Mouse (Mus musculus): ENCODE measurements around the gene Atf3. TPM values are rescaled to one million over a fixed set of nuclear protein-coding genes. Genes with fewer than 3 reads are reported as not detected.

Atf3 gene
- polyA plus RNA-seq, 1 experiment from 2014 or later = 1.9 TPM

DNA sequence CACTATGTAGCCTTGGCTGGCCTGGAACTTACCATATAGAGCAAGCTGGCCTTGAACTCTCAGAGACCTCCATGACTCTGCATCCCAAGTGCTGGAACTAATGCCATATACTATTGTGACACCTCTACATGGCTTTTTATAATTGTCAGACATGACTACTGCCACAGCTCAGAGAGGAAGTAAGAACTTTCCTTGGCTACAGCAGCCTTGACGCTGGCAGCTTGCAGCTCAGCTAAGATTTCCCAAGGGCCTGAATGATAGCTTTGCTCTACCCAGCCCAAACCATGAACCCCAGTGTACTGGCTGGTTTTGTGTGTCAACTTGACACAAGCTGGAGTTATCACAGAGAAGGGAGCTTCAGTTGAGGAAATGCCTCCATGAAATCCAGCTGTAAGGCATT is 35.8 kb upstream of the Atf3 start:
- H3K9ac ChIP-seq (replicated peaks) = no peak overlapping the region
- no peaks in the 10 kb centered on the region for H3K9me3 ChIP-seq
- no peak overlapping the region for H3K4me3 ChIP-seq (replicated peaks)
- no peaks in the 10 kb centered on the region for H3K36me3 ChIP-seq
- no peak overlapping the region for H3K4me2 ChIP-seq
- H3K27ac ChIP-seq = no peak overlapping the region
- ATAC-seq (ENCODE audit: insufficient number of reproducible peaks, insufficient read depth, low FRiP score, low TSS enrichment, low read depth) = no peak
- H3K4me1 ChIP-seq (replicated peaks) = peaks cover 2% of the 10 kb centered on the region; the same call in 1 of the 2 replicates
- no peaks in the 10 kb centered on the region for H3K27me3 ChIP-seq
- 87% methylated on average over 1 of the region's 1 CpGs for WGBS

DNA sequence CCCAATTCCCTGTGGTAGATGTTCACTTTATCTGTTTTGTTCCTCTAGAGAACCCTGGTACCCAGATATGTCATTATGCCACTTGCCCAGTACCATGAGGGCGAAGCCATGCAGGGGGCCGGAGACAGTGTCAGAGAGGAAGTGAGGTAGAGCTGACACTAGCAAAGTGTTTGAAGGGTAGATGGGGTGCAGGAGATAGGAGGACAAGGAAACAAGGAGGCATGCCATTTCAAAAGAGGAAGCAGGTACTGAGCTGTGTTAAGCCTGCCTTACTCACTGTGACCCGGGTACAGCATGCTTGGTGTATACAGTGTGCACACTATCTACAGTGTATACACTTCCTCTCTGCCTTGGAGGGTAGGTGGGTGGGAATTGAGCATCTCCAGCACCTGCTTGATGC is 32.1 kb upstream of the Atf3 start:
- no peaks in the 10 kb centered on the region for H3K4me1 ChIP-seq (replicated peaks)
- no peak for ATAC-seq (ENCODE audit: insufficient number of reproducible peaks, insufficient read depth, low FRiP score, low TSS enrichment, low read depth)
- H3K27ac ChIP-seq = no peak overlapping the region
- H3K9me3 ChIP-seq = peaks cover 10% of the 10 kb centered on the region
- no peak overlapping the region for H3K4me3 ChIP-seq (replicated peaks)
- WGBS = 91% methylated on average over 3 of the region's 3 CpGs
- H3K36me3 ChIP-seq = peaks cover 11% of the 10 kb centered on the region
- H3K27me3 ChIP-seq = no peaks in the 10 kb centered on the region
- no peak overlapping the region for H3K4me2 ChIP-seq
- no peak overlapping the region for H3K9ac ChIP-seq (replicated peaks)

DNA sequence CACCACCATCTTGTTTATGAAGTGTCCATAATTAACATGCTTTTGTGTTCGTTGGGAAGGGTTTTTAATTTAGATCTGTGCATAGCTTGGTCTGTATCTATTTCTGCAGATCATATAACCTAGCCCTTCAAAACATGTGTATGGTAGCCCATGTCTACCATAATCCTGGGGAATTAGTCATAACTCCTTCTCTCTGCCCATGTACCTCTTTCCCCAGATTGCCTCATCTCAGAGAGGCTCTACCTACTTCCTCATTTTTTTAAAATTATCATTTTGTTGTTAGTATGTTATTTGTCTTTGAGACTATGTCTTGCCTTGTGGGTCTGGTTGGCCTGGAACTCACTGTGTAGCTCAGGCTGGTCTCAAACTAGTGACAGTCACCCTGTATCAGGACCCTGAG is 30.6 kb upstream of the Atf3 start:
- H3K4me3 ChIP-seq (replicated peaks) = no peak overlapping the region
- no peaks in the 10 kb centered on the region for H3K27me3 ChIP-seq
- 81% methylated on average over 1 of the region's 1 CpGs for WGBS
- no peak overlapping the region for H3K9ac ChIP-seq (replicated peaks)
- H3K4me1 ChIP-seq (replicated peaks) = no peaks in the 10 kb centered on the region
- peaks cover 10% of the 10 kb centered on the region for H3K9me3 ChIP-seq
- H3K4me2 ChIP-seq = no peak overlapping the region
- no peak for ATAC-seq (ENCODE audit: insufficient number of reproducible peaks, insufficient read depth, low FRiP score, low TSS enrichment, low read depth)
- no peak overlapping the region for H3K27ac ChIP-seq
- peaks cover 11% of the 10 kb centered on the region for H3K36me3 ChIP-seq

DNA sequence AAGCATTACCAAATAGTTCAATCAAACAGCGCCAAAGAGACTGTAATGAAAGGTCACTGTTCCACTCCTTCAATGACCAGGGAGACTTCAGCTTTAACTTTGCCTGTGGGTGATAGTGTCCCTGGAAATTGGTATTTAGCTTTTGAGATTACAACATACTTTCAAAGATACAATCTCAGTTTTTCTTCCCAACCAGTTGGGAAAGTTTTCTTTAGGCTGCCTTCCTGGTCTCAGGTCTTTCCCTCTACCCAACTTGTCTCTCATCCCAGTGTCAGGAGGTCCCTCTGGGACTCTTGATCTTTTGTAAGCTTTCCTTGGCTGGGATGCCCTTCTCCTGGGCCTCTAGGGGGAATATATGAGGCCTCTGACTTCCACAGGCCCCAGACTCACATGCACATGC is 29.7 kb upstream of the Atf3 start:
- WGBS = 100% methylated on average over 1 of the region's 1 CpGs
- peaks cover 11% of the 10 kb centered on the region for H3K36me3 ChIP-seq
- ATAC-seq (ENCODE audit: insufficient number of reproducible peaks, insufficient read depth, low FRiP score, low TSS enrichment, low read depth) = no peak
- H3K4me2 ChIP-seq = no peak overlapping the region
- H3K27ac ChIP-seq = no peak overlapping the region
- H3K27me3 ChIP-seq = no peaks in the 10 kb centered on the region
- no peaks in the 10 kb centered on the region for H3K4me1 ChIP-seq (replicated peaks)
- H3K9me3 ChIP-seq = peaks cover 10% of the 10 kb centered on the region
- H3K4me3 ChIP-seq (replicated peaks) = no peak overlapping the region
- no peak overlapping the region for H3K9ac ChIP-seq (replicated peaks)

DNA sequence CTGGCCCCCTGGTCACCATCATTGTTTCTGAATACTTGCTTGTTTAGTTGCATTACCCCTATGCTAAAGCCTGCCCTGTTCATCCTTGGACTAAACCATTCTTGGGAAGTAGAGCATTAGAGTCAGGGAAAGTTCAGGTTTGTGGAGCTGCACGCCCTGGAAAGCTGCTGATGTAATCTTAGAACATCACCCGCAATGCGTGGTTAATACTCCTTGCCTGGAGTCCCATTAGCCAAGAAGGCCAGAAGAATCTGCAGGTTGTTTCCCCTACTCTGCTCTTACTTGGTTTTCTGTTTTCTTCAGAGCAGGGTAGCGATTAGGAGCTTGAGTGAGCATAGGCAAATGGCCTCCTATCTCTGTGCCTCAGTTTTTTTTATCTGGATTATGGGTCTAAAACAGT is 26.0 kb upstream of the Atf3 start:
- no peak overlapping the region for H3K4me2 ChIP-seq
- no peak overlapping the region for H3K9ac ChIP-seq (replicated peaks)
- no peak for ATAC-seq (ENCODE audit: insufficient number of reproducible peaks, insufficient read depth, low FRiP score, low TSS enrichment, low read depth)
- 0 out of 2 replicates have a peak, but pooled peaks cover 4% of the 10 kb centered on the region for H3K4me1 ChIP-seq (replicated peaks)
- H3K27me3 ChIP-seq = no peaks in the 10 kb centered on the region
- WGBS = 83% methylated on average over 4 of the region's 4 CpGs
- no peak overlapping the region for H3K27ac ChIP-seq
- H3K4me3 ChIP-seq (replicated peaks) = no peak overlapping the region
- peaks cover 10% of the 10 kb centered on the region for H3K9me3 ChIP-seq
- peaks cover 11% of the 10 kb centered on the region for H3K36me3 ChIP-seq

DNA sequence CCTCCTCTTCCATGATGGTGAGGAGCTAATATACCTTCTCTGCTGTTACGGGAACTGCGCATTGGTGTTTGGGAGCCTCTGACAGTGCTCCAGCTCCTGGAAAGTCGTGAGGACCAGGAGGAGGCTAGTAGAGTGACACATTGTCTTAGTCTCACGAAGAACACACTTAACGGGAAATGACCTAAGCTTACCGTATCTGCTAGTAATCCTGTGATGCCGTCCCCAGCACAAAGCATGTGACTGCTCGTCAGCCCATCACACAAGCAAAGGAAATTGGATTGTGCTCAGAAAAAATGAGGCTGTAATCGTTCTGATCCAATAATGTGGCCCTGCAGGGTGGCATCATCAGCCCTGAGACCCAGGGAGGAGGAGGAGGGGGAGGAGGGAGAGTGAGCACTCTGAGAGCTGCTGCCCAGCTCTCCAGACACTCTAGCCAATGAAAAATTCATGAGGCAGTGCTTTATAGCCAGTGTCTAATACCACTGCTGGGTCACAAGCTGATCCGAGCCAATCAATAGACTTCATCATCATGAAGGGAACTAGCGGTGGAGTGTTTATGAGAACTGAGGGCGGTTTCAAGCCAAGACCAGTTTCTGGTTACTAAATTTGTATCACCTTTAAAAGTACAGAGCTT is 24.3 kb upstream of the Atf3 start:
- 0 out of 2 replicates have a peak, but pooled peaks cover 4% of the 10 kb centered on the region for H3K4me1 ChIP-seq (replicated peaks)
- H3K27ac ChIP-seq = no peak overlapping the region

DNA sequence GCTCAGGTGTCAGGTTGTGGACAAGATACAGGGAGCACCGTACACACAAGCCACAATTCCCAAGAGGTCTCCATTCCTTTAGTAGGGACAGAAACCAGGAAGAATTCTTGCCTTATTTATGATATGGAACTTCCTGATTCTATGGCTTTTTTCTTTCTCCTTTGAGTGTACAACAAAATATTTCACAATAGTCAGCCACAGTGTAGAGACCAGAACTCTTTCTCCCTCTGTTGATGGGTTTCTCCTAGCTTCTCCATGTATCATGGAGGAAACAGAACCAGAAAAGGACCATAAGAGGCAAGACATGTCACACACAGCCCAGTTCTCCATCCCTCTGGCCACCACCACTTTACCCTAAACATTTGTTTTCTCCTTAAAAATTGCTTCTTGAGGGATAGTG is 23.7 kb upstream of the Atf3 start:
- Histone ChIP-seq H3K27me3 (no peaks in the 10 kb centered on the region), H3K4me3 (replicated peaks) (no peak overlapping the region), H3K9me3 (peaks cover 7% of the 10 kb centered on the region), H3K4me2 (no peak overlapping the region), H3K27ac (peak overlapping the region; percentile 5; the same call in 1 of the 2 replicates), H3K4me1 (replicated peaks) (0 out of 2 replicates have a peak, but pooled peaks cover 4% of the 10 kb centered on the region), H3K36me3 (peaks cover 9% of the 10 kb centered on the region), H3K9ac (replicated peaks) (no peak overlapping the region)
- WGBS = 93% methylated on average over 1 of the region's 1 CpGs
- ATAC-seq (ENCODE audit: insufficient number of reproducible peaks, insufficient read depth, low FRiP score, low TSS enrichment, low read depth) = no peak

More for the DNA sequence above, 24.3 kb upstream of the Atf3 start:
- Histone ChIP-seq H3K9ac (replicated peaks) (no peak overlapping the region), H3K4me3 (replicated peaks) (no peak overlapping the region), H3K9me3 (peaks cover 10% of the 10 kb centered on the region), H3K36me3 (peaks cover 11% of the 10 kb centered on the region), H3K27me3 (no peaks in the 10 kb centered on the region), H3K4me2 (no peak overlapping the region)
- ATAC-seq (ENCODE audit: insufficient number of reproducible peaks, insufficient read depth, low FRiP score, low TSS enrichment, low read depth) = peak; percentile 85
- 64% methylated on average over 12 of the region's 12 CpGs for WGBS

DNA sequence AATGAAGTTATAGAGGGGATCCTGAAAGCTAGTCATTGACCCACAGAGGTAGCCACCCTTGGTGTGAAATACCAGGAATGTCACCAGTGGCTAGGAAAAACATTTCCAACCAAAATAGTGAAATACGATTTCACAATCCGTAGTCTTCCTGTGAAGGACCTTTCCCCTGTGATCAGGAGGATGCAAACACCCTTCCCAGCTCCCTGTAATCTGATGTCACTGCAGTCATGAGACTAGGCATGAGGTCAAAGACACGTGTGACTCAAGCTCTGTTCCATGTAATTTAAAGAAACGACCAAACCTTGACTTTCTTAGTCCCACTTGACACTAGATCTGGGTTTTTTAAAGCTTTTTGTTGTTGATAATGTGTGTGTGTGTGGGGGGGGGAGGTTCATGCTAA is 21.8 kb upstream of the Atf3 start:
- H3K27ac ChIP-seq = no peak overlapping the region
- no peak overlapping the region for H3K4me2 ChIP-seq
- H3K4me3 ChIP-seq (replicated peaks) = no peak overlapping the region
- 83% methylated on average over 4 of the region's 4 CpGs for WGBS
- ATAC-seq (ENCODE audit: insufficient number of reproducible peaks, insufficient read depth, low FRiP score, low TSS enrichment, low read depth) = no peak
- no peak overlapping the region for H3K9ac ChIP-seq (replicated peaks)
- H3K9me3 ChIP-seq = no peaks in the 10 kb centered on the region
- H3K36me3 ChIP-seq = no peaks in the 10 kb centered on the region
- H3K4me1 ChIP-seq (replicated peaks) = 0 out of 2 replicates have a peak, but pooled peaks cover 4% of the 10 kb centered on the region
- no peaks in the 10 kb centered on the region for H3K27me3 ChIP-seq

DNA sequence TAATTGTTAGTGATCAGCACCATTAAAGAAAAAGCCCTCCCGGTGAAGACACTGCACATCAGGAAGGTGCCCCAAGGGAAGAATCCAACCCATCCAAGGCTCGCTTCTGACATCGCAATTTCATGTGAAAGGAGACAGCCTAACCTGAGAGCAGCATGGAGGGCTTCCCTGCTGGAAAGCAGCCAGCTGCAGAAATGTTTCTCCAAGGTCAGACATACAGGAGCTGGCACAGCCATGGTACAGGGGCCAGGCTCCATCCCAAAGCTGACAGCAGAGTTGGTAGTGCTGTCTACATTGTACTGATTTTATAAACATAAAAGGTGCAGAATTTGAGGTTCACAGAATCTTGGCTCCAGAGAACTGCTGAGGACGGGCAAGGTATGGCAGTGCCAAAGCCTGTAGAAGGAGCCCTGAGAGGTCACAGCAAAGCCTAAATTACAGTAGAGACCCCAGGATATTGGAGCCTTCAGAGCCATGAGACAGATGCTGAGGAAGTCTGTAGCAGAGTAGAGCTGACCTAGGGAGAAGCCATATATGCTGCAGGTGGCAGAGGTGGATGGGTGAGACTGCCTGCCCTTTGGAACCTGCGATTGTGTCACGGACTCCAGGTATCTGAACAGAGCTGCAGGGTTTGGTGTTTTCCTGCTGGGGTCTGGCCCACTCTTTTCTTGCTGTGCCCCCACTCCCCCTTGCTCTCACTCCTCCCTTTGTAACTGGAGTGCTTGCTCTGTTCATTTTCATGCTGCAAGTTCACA is 18.1 kb upstream of the Atf3 start:
- Histone ChIP-seq H3K27me3 (no peaks in the 10 kb centered on the region), H3K27ac (no peak overlapping the region), H3K36me3 (no peaks in the 10 kb centered on the region), H3K9me3 (0 out of 2 replicates have a peak, but pooled peaks cover 7% of the 10 kb centered on the region), H3K4me1 (replicated peaks) (no peaks in the 10 kb centered on the region), H3K4me3 (replicated peaks) (no peak overlapping the region), H3K4me2 (no peak overlapping the region), H3K9ac (replicated peaks) (no peak overlapping the region)
- 84% methylated on average over 6 of the region's 6 CpGs for WGBS
- ATAC-seq (ENCODE audit: insufficient number of reproducible peaks, insufficient read depth, low FRiP score, low TSS enrichment, low read depth) = no peak

DNA sequence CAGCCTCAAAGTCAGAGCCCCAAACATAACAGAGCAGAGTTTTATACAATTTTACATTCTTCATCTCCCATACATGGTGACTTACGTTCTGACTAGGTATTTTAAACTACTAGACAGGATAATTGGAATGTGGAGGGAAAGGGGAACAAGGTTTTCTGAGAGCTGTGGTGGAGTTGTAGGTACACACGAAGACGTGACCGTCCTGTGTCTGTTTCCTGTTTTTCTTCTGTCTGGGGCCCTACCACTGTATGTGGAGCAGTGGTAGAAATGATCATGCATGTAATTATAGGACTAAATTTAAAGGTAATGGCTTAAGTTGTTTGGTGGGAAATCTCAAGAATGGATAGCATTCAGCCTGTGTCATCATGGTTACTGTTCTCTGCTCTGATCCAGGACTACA is 17.0 kb upstream of the Atf3 start:
- no peak overlapping the region for H3K4me3 ChIP-seq (replicated peaks)
- no peaks in the 10 kb centered on the region for H3K4me1 ChIP-seq (replicated peaks)
- 0 out of 2 replicates have a peak, but pooled peaks cover 7% of the 10 kb centered on the region for H3K9me3 ChIP-seq
- H3K27me3 ChIP-seq = no peaks in the 10 kb centered on the region
- ATAC-seq (ENCODE audit: insufficient number of reproducible peaks, insufficient read depth, low FRiP score, low TSS enrichment, low read depth) = no peak
- H3K36me3 ChIP-seq = no peaks in the 10 kb centered on the region
- no peak overlapping the region for H3K9ac ChIP-seq (replicated peaks)
- WGBS = 86% methylated on average over 4 of the region's 4 CpGs
- no peak overlapping the region for H3K4me2 ChIP-seq
- no peak overlapping the region for H3K27ac ChIP-seq

DNA sequence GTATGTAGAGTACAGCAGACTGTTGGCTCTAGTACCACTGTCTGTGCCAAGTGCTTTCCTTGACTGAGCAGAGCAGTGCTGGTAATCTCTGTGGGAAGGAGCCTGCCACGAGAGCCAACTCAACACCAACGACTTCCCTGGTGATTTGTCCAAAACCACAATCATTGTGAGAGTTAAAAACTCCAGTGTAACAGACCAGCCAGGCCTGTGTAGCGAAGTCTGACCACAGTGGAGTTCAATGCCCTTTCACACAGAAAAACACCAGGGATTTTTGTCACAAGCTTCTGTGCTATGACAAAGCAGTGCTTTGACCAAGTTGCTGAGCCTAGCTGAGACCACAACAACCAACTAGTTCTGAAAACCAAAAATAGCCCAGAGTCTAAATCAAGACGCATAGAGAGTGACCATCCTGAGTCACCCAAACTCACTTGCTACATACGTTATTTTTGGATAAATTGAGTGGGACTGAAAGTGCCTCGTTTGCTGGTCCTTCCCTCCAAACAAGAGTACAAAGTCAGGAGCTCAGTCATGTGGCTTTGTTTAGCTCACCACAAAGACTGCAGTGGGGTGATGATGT is 12.6 kb upstream of the Atf3 start:
- Histone ChIP-seq H3K27ac (no peak overlapping the region), H3K4me3 (replicated peaks) (no peak overlapping the region), H3K36me3 (no peaks in the 10 kb centered on the region), H3K27me3 (no peaks in the 10 kb centered on the region), H3K4me1 (replicated peaks) (0 out of 2 replicates have a peak, but pooled peaks cover under 1% of the 10 kb centered on the region), H3K4me2 (no peak overlapping the region), H3K9ac (replicated peaks) (no peak overlapping the region), H3K9me3 (0 out of 2 replicates have a peak, but pooled peaks cover 7% of the 10 kb centered on the region)
- WGBS = 80% methylated on average over 6 of the region's 6 CpGs
- ATAC-seq (ENCODE audit: insufficient number of reproducible peaks, insufficient read depth, low FRiP score, low TSS enrichment, low read depth) = no peak
